Mouse (Mus musculus) lung, adult 2 months (tissue): ENCODE data around the gene Mnt. TPM values are rescaled to one million over a fixed set of nuclear protein-coding genes. Genes with fewer than 3 reads are reported as not detected.

Experiments used
- DNase-seq: peaks from one replicate; pipeline ENCODE4 v3.0.0; 2022
- H3K4me1 ChIP-seq: fragments of 200-500 bp; 2 replicates; pipeline ENCODE4 v1.6.1; 2011; ENCODE audit warnings: low read length; ENCODE audit not compliant: control insufficient read depth, insufficient read depth
- H3K4me3 ChIP-seq: fragments of 200-500 bp; replicated peaks from 2 replicates; pipeline ENCODE3; 2011; ENCODE audit warnings: low read depth, mild to moderate bottlenecking, control low read depth, low read length; ENCODE audit errors: extremely low read depth
- CTCF ChIP-seq: fragments of 200-500 bp; IDR thresholded peaks from 2 replicates; pipeline ENCODE4 v1.5.1; 2011; ENCODE audit warnings: mild to moderate bottlenecking, low read length, control low read depth; ENCODE audit not compliant: insufficient read depth
- POLR2A ChIP-seq: fragments of 200-500 bp; IDR thresholded peaks from 2 replicates; pipeline ENCODE4 v1.6.1; 2011; ENCODE audit warnings: low read depth, mild to moderate bottlenecking, control low read depth, low read length, borderline replicate concordance; ENCODE audit errors: extremely low read depth
- WGBS: fragments of 180-500 bp; shearing (Covaris S2); methylation state at CpG from one replicate; pipeline ENCODE4 v1.1.7; 2018; 5-methylcytosine and 5-hydroxymethylcytosine counted together
- polyA plus RNA-seq: library from polyadenylated mRNA; depleted of rRNA; stranded (reverse); fragments of >200 nt; gene quantifications from 2 replicates; pipeline ENCODE4 v1.2.3, GENCODE M21; 2012

The Mnt gene
- polyA plus RNA-seq, 1 experiment = 22.2 TPM

DNA sequence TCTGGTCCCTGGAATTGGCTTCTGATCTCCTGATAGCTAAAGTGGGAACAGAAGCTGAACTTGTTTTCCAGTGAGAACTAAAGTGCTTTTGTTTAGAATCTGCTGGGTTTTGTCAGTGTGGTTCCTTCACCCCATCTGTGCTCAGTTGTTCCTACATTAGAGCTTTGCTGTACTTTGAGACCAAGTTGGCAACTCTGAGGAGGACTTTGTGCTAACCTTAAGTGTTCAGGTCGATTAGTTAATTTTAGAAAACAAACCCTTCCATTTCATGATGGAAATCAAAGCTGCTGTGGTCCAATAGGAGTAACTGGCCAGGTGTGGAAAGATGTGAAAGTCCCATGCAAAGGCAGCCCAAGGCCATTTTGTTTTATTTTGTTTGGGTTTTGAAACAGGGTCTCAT lies 9.8 kb upstream of the Mnt start:
- no peak overlapping the region for H3K4me3 ChIP-seq
- 60% methylated on average over 1 of the region's 1 CpGs for WGBS
- no peak for DNase-seq
- TF ChIP-seq POLR2A (no peak), CTCF (no peak)
- H3K4me1 ChIP-seq = no peaks in the 10 kb centered on the region; the same call in 1 of the 2 replicates

DNA sequence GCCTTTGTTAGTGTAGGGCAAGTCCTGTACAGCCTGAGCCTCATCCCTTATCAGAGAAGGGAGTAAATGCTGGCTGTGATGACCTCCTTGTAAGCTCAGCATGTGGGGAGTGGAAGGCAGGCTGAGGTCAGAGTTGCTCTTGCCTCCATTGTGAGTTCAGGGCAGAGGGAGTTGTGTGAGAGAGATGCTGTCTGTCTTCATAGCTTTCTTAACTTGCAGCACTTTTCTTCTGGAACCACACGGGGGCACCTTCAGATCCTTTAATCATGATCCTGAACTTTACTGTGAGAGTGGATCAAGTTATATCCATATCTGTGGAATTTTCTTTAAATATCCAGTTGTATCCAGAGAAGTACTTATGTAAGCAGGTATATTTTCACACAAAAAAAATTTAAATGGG lies 9.3 kb upstream of the Mnt start:
- Histone ChIP-seq H3K4me1 (peaks cover 3% of the 10 kb centered on the region; the same call in 1 of the 2 replicates), H3K4me3 (no peak overlapping the region)
- TF ChIP-seq CTCF (no peak), POLR2A (no peak)
- DNase-seq = no peak
- WGBS = 16% methylated on average over 1 of the region's 1 CpGs

DNA sequence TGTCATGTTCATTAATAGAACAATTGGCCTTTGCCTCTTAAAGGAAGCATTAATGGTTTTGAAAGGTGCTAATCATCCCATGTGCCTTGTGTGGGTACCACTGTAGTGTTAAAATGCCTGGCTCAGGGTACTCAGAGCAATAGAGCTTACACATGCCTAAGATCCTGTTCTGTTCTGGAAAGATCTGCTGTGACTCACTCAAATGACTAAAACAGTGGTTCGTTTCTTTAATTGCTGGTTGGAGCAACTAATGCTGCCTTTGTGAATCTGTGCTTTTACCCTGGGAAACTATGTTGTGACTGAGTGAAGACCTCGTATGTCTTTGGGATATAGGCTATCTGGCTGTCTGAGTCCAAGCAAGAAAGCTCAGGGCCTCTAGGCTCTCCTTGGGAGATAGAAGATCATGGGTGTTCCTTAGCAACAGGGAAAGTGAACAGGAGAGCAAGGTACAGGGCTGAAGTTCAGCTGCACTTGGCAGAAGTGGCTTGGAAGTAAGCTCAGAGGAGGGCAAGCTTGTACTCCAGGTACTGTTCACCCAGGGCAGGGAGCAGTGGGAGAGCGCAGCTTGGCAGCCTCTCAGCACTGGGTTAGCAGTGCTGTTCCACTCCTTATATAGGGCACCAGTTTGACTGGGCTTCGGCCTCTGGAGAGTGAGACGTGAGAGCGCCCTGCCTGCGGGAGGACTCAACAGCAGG lies 7.8 kb upstream of the Mnt start:
- peaks cover 6% of the 10 kb centered on the region for H3K4me1 ChIP-seq
- TF ChIP-seq CTCF (no peak), POLR2A (no peak)
- no peak for DNase-seq
- no peak overlapping the region for H3K4me3 ChIP-seq
- 93% methylated on average over 7 of the region's 7 CpGs for WGBS

DNA sequence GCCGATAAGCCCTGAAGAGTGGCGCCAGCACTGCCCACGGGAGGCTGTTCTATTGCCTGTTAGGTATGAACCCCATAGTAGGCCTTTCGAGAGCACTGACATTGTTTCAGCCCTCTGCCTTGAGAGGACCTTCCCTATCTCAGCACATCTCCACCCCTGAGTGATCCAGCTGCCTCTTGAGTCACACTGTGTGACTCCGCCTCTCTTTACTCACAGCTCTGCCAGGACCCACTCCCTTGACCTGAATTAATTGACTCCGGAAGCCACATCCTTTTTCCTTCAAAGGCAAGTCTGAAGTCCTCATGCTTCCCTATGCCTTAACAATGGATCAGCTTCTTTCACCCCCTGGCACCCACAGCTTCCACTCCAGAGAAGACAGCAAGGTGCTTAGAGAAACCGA lies 4.6 kb upstream of the Mnt start:
- no peak for DNase-seq
- Histone ChIP-seq H3K4me1 (peaks cover 13% of the 10 kb centered on the region), H3K4me3 (no peak overlapping the region)
- WGBS = 38% methylated on average over 7 of the region's 7 CpGs
- TF ChIP-seq CTCF (no peak), POLR2A (no peak)

DNA sequence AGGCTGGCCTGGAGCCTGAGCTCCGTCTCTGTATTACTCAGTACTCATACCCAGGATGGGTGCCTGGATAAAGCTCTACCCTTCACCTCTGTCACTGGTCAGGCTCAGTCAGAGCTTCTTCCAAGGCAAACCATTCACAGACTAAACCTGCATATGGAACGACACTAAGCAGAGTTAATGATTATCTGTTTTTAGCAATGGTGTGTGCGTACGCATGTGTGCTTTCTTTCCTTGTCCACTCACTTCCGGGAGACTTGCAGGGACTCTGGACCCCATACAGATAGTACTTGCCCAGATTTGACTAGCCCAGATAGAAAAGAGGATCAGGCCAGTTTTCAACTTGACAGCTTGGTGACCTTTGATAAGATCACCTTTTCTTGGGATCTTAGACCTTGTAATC lies 4.0 kb upstream of the Mnt start:
- no peak for DNase-seq
- peaks cover 13% of the 10 kb centered on the region for H3K4me1 ChIP-seq
- WGBS = 91% methylated on average over 5 of the region's 5 CpGs

DNA sequence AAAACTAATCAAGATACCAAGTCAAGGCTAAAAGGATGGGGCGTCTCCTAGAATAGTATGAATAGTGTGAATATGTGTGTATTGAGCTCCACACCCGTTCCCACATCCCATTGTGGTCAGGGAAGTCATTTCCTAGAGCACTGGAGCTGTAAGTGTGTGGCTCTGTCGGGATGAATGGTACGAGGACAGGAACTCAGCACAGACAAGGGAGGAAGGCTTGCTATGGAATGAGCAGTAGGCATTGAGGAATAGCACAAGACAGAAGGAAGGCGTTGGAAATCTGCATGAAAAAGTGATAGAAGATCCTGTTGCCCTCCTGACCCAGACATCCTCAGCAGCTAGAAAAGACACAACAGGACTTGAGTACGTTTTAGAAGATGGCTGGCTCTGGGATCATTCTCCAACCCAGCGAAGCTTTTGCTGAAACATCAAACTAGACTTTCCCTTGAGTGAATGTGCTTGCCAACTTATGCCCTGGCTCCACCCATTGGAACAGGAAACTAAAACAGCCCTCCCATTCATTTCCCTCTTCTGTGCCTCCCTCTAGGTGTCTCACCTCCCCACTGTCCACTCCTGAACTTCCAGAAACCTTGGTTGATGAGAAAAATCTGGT lies 2.8 kb upstream of the Mnt start:
- no peak for DNase-seq
- Histone ChIP-seq H3K4me1 (peaks cover 19% of the 10 kb centered on the region), H3K4me3 (no peak overlapping the region)
- TF ChIP-seq CTCF (no peak), POLR2A (no peak)
- 50% methylated on average over 7 of the region's 7 CpGs for WGBS

More for the DNA sequence above, 4.0 kb upstream of the Mnt start:
- TF ChIP-seq CTCF (no peak), POLR2A (no peak)
- no peak overlapping the region for H3K4me3 ChIP-seq

GRCm38 (mm10) chr11:74828404-74828931 lies 2.3 kb upstream of the Mnt start:
- DNase-seq = no peak
- H3K4me3 ChIP-seq = no peak overlapping the region
- TF ChIP-seq CTCF = no peak
- no peak for TF ChIP-seq POLR2A

DNA sequence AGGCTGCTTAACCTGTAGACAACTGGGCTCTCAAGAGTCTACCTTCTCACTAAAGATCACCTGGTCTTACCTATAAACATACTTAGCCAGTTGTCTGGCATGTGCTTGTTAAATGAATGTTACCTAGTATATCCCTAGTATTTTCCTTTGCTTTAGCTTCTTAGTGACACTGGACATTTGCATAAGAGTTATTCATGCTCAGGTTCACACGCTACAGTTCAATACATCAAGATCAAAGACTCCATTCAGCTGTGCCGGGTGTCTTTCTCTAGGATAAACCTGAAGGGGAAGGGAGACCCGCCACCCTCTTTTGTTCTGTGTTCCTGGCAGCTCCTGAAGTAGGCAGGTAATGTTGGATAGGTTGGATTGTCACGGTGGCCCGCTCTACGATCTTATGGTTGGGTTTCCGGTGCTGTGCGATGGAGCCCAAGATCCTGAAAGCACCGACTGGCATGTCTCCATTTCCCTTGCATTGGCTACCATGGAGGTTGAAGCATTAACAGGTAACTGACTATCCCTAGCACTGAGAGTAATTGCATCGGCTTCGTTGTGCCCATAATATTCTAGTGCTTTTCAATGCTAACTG lies 1.7 kb upstream of the Mnt start:
- TF ChIP-seq POLR2A (no peak), CTCF (no peak)
- H3K4me3 ChIP-seq = no peak overlapping the region
- H3K4me1 ChIP-seq = peaks cover 27% of the 10 kb centered on the region
- DNase-seq = no peak
- WGBS = 25% methylated on average over 11 of the region's 11 CpGs

More at GRCm38 (mm10) chr11:74828404-74828931, 2.3 kb upstream of the Mnt start:
- WGBS = 42% methylated on average over 2 of the region's 2 CpGs
- peaks cover 22% of the 10 kb centered on the region for H3K4me1 ChIP-seq

DNA sequence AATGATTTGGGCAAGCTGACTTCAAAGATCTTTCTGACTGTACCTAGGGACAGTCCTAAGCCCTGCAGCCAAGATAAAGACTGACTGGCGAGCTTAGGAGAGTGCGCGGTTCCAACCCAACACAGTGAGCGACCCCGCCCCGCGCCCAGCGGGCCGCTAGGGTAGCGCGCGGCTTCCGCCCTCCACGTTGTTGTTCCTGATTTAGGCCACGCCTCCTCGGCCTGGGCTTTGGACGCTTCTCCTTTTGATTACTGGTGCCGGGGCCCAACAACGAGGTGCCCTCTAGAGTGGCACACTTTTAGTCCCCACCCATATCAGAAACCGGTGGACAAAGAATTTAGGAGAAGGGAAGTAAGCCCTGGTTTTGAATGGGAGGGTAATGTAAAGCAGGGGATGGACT lies 908 bp upstream of the Mnt start:
- Histone ChIP-seq H3K4me3 (peak overlapping the region; percentile 83), H3K4me1 (peaks cover 33% of the 10 kb centered on the region)
- DNase-seq = peak; percentile 81
- TF ChIP-seq CTCF (no peak), POLR2A (peak; percentile 51; the same call in 1 of the 2 replicates)
- under 1% methylated on average over 20 of the region's 20 CpGs for WGBS

DNA sequence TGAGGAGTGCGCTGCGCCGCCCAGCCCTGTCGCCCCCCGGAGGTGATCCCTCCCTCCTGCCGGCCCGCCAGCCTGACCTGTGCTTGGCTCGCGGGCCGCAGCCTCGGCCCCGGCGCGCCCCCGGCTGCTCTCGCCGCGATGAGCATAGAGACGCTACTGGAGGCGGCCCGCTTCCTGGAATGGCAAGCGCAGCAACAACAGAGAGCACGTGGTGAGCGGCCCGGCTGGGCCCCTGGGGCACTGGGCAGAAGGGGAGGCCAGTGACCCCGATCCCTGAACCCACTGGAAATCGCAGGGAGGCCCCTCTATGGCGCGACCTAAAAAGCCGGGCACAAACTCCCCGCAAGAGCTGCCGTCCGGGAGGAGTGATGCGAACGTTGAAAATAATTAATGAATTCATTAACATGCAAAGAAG lies 478 bp downstream of the Mnt start:
- no peak for DNase-seq
- TF ChIP-seq CTCF (no peak), POLR2A (no peak)
- Histone ChIP-seq H3K4me3 (peak overlapping the region; percentile 97), H3K4me1 (peaks cover 34% of the 10 kb centered on the region)
- WGBS = under 1% methylated on average over 35 of the region's 35 CpGs
